Mouse (Mus musculus) limb, embryonic 14.5 days (tissue): ENCODE data around the gene Ankrd39. TPM values are rescaled to one million over a fixed set of nuclear protein-coding genes. Genes with fewer than 3 reads are reported as not detected.

Experiments
- ATAC-seq: fragments of 200-750 bp; cut with Nextera tagmentation; 2 replicates; pipeline ENCODE4 v1.8.0; 2017; ENCODE audit warnings: low read depth, moderate number of reproducible peaks, moderate TSS enrichment; ENCODE audit not compliant: low FRiP score
- DNase-seq: peaks from one replicate; pipeline ENCODE4 v3.0.0-alpha.2; 2015; ENCODE audit warnings: low spot score
- H3K27ac ChIP-seq: fragments of 300-500 bp; sonication (generic); replicated peaks from 2 replicates; pipeline ENCODE4 v1.5.1; 2014; ENCODE audit warnings: low read depth, mild to moderate bottlenecking, low read length, moderate library complexity, mixed read lengths
- H3K27me3 ChIP-seq: fragments of 300-500 bp; sonication (generic); 2 replicates; pipeline ENCODE4 v1.6.1; 2014; ENCODE audit warnings: low read length, mixed read lengths; ENCODE audit not compliant: control insufficient read depth, insufficient read depth
- H3K36me3 ChIP-seq: fragments of 300-500 bp; sonication (generic); 2 replicates; pipeline ENCODE4 v1.6.1; 2014; ENCODE audit warnings: mild to moderate bottlenecking, low read length, moderate library complexity, mixed read lengths; ENCODE audit not compliant: control insufficient read depth, insufficient read depth
- H3K4me1 ChIP-seq: fragments of 300-500 bp; sonication (generic); 2 replicates; pipeline ENCODE4 v1.6.1; 2014; ENCODE audit warnings: antibody characterized with exemption, low read length, mixed read lengths; ENCODE audit not compliant: control insufficient read depth, insufficient read depth
- H3K4me2 ChIP-seq: fragments of 300-500 bp; sonication (generic); replicated peaks from 2 replicates; pipeline ENCODE4 v1.6.1; 2014; ENCODE audit warnings: low read depth, mild to moderate bottlenecking, low read length, moderate library complexity; ENCODE audit not compliant: severe bottlenecking
- H3K4me3 ChIP-seq: fragments of 300-500 bp; sonication (generic); replicated peaks from 2 replicates; pipeline ENCODE4 v1.5.1; 2014; ENCODE audit warnings: low read length
- H3K9ac ChIP-seq: fragments of 300-500 bp; sonication (generic); 2 replicates; pipeline ENCODE4 v1.6.1; 2014; ENCODE audit warnings: mild to moderate bottlenecking, low read depth, low read length, moderate library complexity; ENCODE audit not compliant: severe bottlenecking
- H3K9me3 ChIP-seq: fragments of 300-500 bp; sonication (generic); 2 replicates; pipeline ENCODE4 v1.6.1; 2016; ENCODE audit warnings: low read length; ENCODE audit not compliant: control insufficient read depth
- POLR2A ChIP-seq: fragments of 200-500 bp; IDR thresholded peaks from 2 replicates; pipeline ENCODE4 v1.8.0; 2012; ENCODE audit warnings: inconsistent platforms, mild to moderate bottlenecking, moderate library complexity, borderline replicate concordance; ENCODE audit not compliant: insufficient read depth, insufficient read length; ENCODE audit errors: extremely low read depth
- WGBS: fragments of 180-500 bp; shearing (Covaris S2); extraction: QIAGEN DNeasy Blood & Tissue Kit; methylation state at CpG from one replicate; pipeline ENCODE4 v1.1.7; 2014; 5-methylcytosine and 5-hydroxymethylcytosine counted together
- polyA plus RNA-seq, 2 experiments: library from polyadenylated mRNA; depleted of rRNA in 1 of 2; stranded (reverse) in 1 of 2; unstranded in 1 of 2; fragments of >200 nt; fragmentation: Nextera tagmentation in 1 of 2; extraction: Ambion mirVana in 1 of 2; gene quantifications; 2 replicates each; pipeline versions ENCODE4 v1.2.1 to v1.2.3; 2012 to 2014

Ankrd39 gene
- polyA plus RNA-seq, 2 experiments, result 22.4 to 22.9 TPM

DNA sequence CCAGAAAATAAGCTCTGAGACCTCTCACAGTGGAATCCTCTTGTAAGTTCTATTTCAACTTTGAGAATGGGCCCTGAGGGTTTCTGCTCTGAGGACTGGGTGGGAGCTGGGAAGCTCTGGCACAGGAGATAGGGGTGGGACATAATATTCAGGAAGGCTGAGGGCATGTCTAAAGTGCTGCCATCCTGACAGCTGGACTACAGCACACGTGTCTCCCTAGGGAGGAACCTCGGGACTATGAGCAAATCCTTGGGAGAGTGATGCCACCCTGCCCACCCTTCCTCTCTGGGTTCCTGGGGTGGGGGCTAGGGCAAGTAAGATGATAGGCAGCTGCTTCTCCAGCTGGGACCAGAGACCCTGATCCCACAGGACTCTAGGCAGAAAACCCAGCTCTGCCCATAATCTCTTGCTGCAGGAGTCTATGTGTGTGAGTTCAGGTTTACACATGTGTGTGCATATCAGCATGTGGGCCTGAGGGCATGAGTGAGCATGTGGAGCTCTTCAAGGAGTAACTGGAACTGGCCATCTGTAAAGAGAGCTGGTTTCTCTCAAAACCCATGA is 25.0 kb upstream of the Ankrd39 start:
- Histone ChIP-seq H3K9me3 (no peaks in the 10 kb centered on the region), H3K27ac (no peak overlapping the region), H3K9ac (no peak overlapping the region), H3K4me1 (peaks cover 25% of the 10 kb centered on the region), H3K36me3 (no peaks in the 10 kb centered on the region), H3K27me3 (no peaks in the 10 kb centered on the region), H3K4me2 (no peak overlapping the region), H3K4me3 (no peak overlapping the region)
- WGBS, result 76% methylated on average over 2 of the region's 2 CpGs
- no peak for DNase-seq
- TF ChIP-seq POLR2A, result no peak
- no peak for ATAC-seq

DNA sequence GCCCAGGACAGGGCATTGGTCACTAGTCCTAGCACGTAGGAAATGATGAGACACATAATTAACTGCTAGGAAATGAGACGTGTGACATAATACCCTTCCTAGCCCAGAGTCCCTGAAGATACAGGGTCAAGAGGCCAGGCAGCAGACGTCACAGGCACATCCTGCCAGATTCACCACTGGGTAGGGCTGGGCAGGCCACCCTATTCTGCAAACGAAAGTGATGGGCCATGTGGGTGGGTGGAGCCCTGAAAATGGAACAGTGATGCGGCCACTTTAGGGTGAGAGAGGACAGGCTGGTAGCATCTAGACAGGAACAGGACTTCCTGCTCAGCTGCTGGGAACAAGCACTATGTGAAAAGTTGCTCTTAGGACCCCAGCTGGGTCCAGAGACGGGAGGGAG is 24.4 kb upstream of the Ankrd39 start:
- H3K4me2 ChIP-seq, result no peak overlapping the region
- H3K9me3 ChIP-seq, result no peaks in the 10 kb centered on the region
- no peak overlapping the region for H3K4me3 ChIP-seq
- no peak for ATAC-seq
- no peak for DNase-seq
- no peak overlapping the region for H3K9ac ChIP-seq
- no peak for TF ChIP-seq POLR2A
- H3K4me1 ChIP-seq, result peaks cover 23% of the 10 kb centered on the region
- 45% methylated on average over 6 of the region's 6 CpGs for WGBS
- no peaks in the 10 kb centered on the region for H3K27me3 ChIP-seq
- no peaks in the 10 kb centered on the region for H3K36me3 ChIP-seq
- H3K27ac ChIP-seq, result no peak overlapping the region

DNA sequence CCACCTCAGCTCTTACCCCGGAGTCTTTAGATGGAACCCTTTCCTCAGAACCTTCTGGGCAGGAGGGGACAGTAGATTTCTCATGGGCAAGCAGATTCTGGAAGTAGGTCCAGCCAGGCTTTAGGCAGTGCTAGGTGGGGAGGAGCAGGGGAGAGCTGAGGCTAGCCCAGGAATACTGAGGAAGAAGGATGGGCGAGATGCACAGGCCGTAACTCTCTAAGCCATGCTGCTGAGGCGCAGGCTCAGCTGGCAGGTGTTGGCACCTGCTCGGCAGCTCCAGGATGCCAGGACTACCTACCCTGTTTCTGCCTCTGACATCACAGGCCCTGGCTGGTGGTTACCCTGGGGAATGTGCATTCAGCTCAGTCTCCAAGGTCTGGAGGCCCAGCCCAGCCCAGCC is 23.1 kb upstream of the Ankrd39 start:
- H3K9me3 ChIP-seq, result no peaks in the 10 kb centered on the region
- no peak for DNase-seq
- no peaks in the 10 kb centered on the region for H3K27me3 ChIP-seq
- H3K27ac ChIP-seq, result no peak overlapping the region
- H3K9ac ChIP-seq, result no peak overlapping the region
- peaks cover 28% of the 10 kb centered on the region for H3K4me1 ChIP-seq
- WGBS, result 81% methylated on average over 5 of the region's 5 CpGs
- TF ChIP-seq POLR2A, result no peak
- no peaks in the 10 kb centered on the region for H3K36me3 ChIP-seq
- no peak overlapping the region for H3K4me3 ChIP-seq
- no peak overlapping the region for H3K4me2 ChIP-seq
- ATAC-seq, result no peak

DNA sequence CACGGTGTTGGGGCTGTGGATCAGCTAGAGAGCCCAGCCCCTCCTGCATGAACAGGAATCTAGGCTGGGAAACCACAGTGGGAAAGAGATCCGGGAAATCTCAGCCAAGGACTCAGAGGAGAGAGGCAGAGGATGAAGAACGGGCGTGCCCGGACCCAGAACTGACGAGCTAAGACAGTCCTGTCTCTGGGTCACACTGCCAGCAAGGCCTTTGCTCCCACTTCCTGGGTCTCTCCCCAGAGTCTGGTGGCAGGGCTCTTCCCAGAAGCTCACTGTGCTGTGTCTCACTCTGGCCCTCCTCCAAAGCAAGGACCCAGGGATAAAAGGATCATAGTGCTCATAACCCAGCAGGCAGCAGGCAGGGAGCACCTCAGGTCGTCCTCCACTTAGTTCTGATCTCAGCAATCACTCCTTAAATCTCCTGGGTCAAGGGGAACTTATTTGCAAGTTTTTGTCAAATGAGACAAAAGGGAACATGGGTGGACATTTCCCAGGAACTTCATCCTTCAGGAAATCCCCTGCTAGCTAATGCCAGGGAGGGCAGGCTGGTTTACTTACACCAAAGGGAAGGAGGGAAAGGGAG is 22.5 kb upstream of the Ankrd39 start:
- no peaks in the 10 kb centered on the region for H3K27me3 ChIP-seq
- no peaks in the 10 kb centered on the region for H3K36me3 ChIP-seq
- 37% methylated on average over 4 of the region's 7 CpGs for WGBS
- H3K27ac ChIP-seq, result no peak overlapping the region
- no peak overlapping the region for H3K4me3 ChIP-seq
- H3K4me1 ChIP-seq, result peaks cover 28% of the 10 kb centered on the region
- no peaks in the 10 kb centered on the region for H3K9me3 ChIP-seq
- TF ChIP-seq POLR2A, result no peak
- H3K9ac ChIP-seq, result no peak overlapping the region
- no peak overlapping the region for H3K4me2 ChIP-seq
- DNase-seq (no peak), ATAC-seq (no peak)

- no peak for TF ChIP-seq POLR2A
- Histone ChIP-seq H3K9me3 (no peaks in the 10 kb centered on the region), H3K4me2 (no peak overlapping the region), H3K4me1 (peaks cover 19% of the 10 kb centered on the region), H3K36me3 (no peaks in the 10 kb centered on the region), H3K27me3 (no peaks in the 10 kb centered on the region), H3K4me3 (no peak overlapping the region), H3K27ac (no peak overlapping the region), H3K9ac (no peak overlapping the region)
- DNase-seq, result no peak
- WGBS, result 69% methylated on average over 4 of the region's 4 CpGs
- no peak for ATAC-seq
Observed at GRCm38 (mm10) chr1:36568776-36569175, 21.5 kb upstream of the Ankrd39 start.
